Mouse (Mus musculus) G1E (cell line): Measurements from ENCODE around the gene Cacna1c.

Experiments
- CTCF ChIP-seq: IDR thresholded peaks from 2 replicates; pipeline ENCODE4 v1.5.1; 2012; ENCODE audit warnings: low read depth, low read length, inconsistent platforms, mixed read lengths
- GATA1 ChIP-seq: IDR thresholded peaks from 2 replicates; pipeline ENCODE4 v1.6.1; 2012; ENCODE audit warnings: borderline replicate concordance, low read length, inconsistent platforms, mixed read lengths
- GATA2 ChIP-seq: IDR thresholded peaks from 2 replicates; pipeline ENCODE4 v1.6.1; 2012; ENCODE audit warnings: low read depth, low read length, inconsistent platforms, borderline replicate concordance
- POLR2AphosphoS5 ChIP-seq: IDR thresholded peaks from 2 replicates; pipeline ENCODE4 v1.6.1; 2012; ENCODE audit warnings: low read depth, low read length, inconsistent platforms; ENCODE audit not compliant: insufficient replicate concordance
- TAL1 ChIP-seq: conservative IDR thresholded peaks from 2 replicates; pipeline ENCODE4 v1.6.1; 2012; ENCODE audit warnings: low read depth, low read length, inconsistent platforms, mixed read lengths

GRCm38 (mm10) chr6:118593377-118594061 is 602.7 kb downstream of the Cacna1c start:
- TF ChIP-seq CTCF (no peak), TAL1 (no peak), GATA1 (no peak), GATA2 (no peak), POLR2AphosphoS5 (no peak)
